Mouse (Mus musculus) left cerebral cortex, postnatal 10 days (tissue): ENCODE data around the gene Camk2d. TPM values are rescaled to one million over a fixed set of nuclear protein-coding genes. Genes with fewer than 3 reads are reported as not detected.

Source experiments
- DNase-seq, 2 experiments: peaks; one replicate each; pipeline ENCODE4 v3.0.0; 2021 to 2022; ENCODE audit warnings: low spot score in 2 of 2, mixed read lengths in 1 of 2; ENCODE audit errors: extremely low spot score in 1 of 2
- intact Hi-C: fragments of 180-260 bp; cut with DNase I; formaldehyde crosslinking; loops from one replicate; pipeline ENCODE4 v1.15.1; 2025
- total RNA-seq, 2 experiments: library from RNA; stranded (reverse); gene quantifications; 2 replicates each; pipeline ENCODE4 v1.2.3; 2021

Camk2d gene
- total RNA-seq, 2 experiments from 2014 or later, result 180 to 192 TPM

GRCm38 (mm10) chr3:126640443-126641251 lies 44.5 kb downstream of the Camk2d start:
- intact Hi-C loops, result no loop called here
- DNase-seq, result no peak

- intact Hi-C loops, result no loop called here
- no peak for DNase-seq
Measured at GRCm38 (mm10) chr3:126641451-126641850, 45.3 kb downstream of the Camk2d start.

GRCm38 (mm10) chr3:126643071-126644010 lies 47.2 kb downstream of the Camk2d start:
- intact Hi-C loops, result no loop called here
- no peak for DNase-seq

DNA sequence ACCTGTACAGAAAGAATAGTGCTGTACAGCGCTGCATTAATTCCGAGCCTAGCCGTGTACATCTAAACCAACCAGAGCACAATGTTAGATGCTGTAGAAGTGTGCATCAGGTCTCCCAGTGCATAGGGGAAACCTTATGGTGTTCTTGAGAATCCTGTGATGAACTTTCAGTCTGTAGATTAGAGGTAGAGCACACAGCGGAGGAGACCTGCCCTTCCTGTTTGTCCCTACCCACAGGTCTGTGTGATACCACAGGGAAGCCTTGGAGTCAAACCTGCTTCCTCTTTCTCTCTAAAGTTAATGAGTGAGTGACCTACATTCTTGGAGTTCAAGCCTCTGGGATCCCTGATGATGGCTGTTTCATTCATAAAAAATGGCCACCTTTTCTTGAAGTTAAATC lies 54.2 kb downstream of the Camk2d start:
- intact Hi-C loops, result no loop called here
- DNase-seq, result no peak

DNA sequence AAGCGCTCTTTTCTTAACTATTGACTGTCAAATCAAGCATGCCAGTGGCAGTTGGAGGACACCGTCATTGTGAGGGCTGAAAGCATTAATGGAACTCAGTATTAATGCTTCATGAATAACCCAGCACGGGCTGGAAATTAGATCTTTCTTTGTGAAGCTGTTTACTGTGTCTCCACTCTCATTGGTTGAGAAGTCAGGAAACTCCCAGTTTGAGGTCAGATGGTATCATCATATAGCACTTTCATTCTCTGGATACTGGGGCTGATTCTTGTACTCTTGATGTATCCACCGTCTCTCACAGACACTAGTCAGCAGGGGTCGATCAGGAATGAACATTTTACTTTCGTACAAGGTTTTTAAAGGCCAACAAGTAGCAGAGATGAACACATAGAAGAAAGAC lies 54.6 kb downstream of the Camk2d start:
- no peak for DNase-seq
- intact Hi-C loops, result no loop called here

GRCm38 (mm10) chr3:126652361-126652760 lies 56.3 kb downstream of the Camk2d start:
- intact Hi-C loops, result no loop called here

DNA sequence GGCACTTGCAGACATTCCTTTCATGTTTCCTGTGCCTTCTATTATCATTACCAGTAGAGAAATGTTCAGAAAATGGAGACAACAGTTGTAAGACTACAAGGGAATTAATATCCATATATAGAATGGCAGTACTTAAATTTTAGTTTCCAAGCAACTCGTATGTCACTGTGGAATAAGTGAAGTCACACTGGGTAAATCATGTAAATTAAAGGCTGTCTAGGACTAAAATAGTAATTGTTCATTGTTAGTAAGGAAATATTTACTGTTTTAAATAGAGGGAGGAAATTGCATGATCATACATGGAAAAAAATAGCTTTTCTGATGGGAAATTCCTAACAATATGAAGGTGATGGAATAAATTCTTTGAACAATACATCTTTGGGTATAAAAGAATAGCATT lies 57.0 kb downstream of the Camk2d start:
- intact Hi-C loops, result no loop called here
- DNase-seq, result no peak

More at GRCm38 (mm10) chr3:126652361-126652760, 56.3 kb downstream of the Camk2d start:
- no peak for DNase-seq

GRCm38 (mm10) chr3:126656173-126656572 lies 60.1 kb downstream of the Camk2d start:
- no peak for DNase-seq
- intact Hi-C loops, result no loop called here

- DNase-seq, result no peak
- intact Hi-C loops, result no loop called here
Measured at GRCm38 (mm10) chr3:126657895-126658294, 61.8 kb downstream of the Camk2d start.

DNA sequence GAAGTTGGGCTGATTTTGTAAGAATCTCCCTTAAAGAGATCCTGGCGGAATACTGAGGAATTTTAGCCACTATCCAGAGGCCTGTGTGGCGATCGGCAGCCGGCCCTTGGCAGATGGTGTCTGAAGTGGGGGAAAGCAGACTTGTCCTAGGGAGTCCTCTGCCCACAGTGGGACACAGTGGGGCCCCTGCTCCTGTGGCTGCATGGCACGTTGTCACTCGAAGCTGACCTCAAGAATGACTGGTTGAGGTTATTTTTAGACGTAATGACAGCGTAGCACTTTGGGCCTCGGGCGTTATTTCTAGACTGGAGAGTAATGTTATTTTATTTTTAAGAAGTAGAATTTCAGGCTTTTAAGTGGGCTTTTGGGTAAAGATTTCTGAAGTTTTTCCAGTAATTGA lies 62.7 kb downstream of the Camk2d start:
- intact Hi-C loops, result no loop called here
- no peak for DNase-seq

- intact Hi-C loops, result no loop called here
- no peak for DNase-seq
Measured at GRCm38 (mm10) chr3:126659235-126659634, 63.1 kb downstream of the Camk2d start.

DNA sequence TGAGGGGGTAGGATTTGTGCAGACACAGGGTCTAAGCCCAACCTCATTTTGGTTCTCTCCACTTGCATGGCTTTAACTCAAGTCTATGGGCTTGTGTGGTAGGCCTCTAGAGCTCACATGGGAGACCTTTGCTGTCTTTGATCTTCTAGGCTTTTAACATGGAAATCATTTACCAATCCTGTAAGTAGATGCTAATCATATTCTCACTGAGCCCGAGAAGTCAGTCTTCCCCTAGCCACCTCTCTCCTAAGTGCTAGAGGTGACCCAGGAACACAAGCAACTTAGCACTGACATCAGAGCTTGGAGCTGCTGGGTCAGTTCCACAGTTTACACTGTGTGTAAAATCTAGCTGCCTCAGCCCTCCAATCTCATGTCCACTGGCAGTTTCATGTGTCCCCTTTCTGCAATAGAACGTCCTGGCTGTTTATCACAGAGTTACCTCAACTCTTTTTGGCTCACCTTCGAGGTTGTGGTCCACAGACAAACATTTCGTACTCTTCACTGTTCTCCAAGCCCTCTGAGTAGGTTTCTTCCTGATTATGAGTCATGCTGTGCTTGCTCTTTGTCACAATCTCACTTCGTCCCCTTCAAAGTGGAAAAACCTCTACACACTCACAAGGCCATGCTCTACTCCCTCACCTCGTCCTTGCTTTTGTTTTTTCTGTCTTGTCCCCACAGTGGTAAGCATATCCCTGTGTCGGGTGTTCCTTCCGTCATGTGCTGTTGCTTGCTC lies 63.9 kb downstream of the Camk2d start:
- intact Hi-C loops, result no loop called here

DNA sequence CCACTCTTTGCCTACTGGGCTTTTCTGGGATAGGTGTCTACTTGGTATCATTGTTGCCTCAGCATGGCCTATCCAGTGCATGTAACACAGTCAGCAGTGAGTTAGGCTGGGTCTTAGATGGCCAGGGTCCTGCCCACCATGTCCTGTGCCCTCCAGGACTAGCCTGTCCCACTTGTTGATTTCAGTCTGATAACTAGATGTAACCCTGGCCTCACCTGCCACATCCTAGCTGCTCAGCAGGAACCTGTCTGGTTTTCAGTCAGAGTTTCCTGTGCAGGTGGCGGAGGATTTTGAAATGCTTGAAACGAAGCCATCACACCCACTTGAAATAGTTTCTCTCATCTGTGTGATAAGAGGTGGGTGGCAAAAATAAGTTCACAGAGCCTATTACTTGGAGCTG lies 64.5 kb downstream of the Camk2d start:
- no peak for DNase-seq
- intact Hi-C loops, result no loop called here

More for the DNA sequence above, 63.9 kb downstream of the Camk2d start:
- no peak for DNase-seq

DNA sequence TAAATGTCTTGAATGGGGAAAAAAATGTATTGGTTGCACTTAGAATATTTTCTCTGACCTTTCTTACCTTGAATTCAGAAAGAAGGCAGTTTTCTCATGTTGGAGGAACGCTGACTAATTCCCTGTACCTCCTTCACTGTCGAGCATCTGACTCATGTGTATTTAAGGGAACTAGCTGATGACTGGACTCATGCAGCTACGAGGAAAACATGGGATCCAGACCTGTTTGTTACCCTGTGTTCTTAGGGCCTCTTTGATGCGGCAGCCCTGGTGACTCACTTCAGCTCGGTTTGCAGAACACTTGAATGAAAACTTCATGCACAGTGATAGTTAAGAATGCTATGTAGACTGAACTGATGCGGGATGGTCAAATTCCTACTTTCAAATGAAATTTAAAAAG lies 64.9 kb downstream of the Camk2d start:
- intact Hi-C loops, result no loop called here
- DNase-seq, result no peak

- DNase-seq, result no peak
- intact Hi-C loops, result no loop called here
Measured at GRCm38 (mm10) chr3:126661920-126662319, 65.8 kb downstream of the Camk2d start.

DNA sequence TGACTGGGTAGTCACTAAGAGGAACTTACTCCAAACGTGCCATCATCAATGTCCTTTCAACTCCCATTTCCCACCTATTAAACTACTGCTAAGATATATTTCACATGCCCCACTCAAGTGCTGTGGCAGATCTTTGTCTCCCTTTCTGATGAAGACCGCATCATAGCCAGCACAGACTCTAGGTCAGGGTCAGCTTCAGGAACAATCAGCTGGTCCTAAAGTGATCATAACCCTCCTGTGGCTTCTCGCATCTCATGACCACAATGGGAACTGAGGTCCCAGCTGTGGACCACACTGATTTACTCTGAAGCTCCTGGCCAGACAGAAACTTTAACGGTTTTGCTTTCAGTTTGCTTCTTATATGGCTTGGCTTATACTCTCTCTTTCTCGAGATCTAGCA lies 67.3 kb downstream of the Camk2d start:
- intact Hi-C loops, result no loop called here
- DNase-seq, result no peak

DNA sequence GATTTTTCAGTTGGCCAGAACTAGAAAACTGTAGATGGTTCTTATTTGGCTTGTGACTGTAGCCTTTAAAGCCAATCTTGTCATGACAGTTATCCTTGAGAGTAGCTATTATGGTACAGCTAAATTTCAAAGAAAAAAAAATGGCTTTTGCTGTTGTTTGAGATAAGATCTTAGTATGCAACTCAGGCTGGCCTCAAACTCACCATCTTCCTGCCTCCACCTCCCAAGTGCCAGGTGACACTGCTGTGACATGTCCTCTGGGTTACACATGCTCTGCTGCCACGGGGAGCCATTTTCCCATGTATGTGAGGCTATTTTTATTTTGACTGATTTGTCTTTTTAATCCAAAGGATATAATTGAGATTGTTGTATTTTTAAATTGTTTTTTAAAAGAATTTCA lies 69.8 kb downstream of the Camk2d start:
- intact Hi-C loops, result no loop called here
- DNase-seq, result no peak

DNA sequence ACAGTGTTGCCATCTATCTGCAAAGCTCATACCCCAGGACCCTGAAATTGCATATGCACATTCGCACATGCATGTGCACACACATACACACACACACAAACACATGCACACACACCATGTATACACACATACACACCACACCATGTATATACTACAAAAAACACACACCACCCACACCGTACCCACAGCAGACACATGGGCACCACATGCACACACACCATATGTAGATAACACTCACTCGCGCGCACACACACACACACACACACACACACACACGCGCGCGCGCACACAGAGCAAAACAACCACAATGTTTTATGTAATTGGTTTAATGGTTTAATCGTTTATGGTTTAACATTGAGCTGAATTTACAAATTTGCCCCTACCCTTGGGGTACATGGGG lies 70.9 kb downstream of the Camk2d start:
- no peak for DNase-seq
- intact Hi-C loops, result no loop called here

DNA sequence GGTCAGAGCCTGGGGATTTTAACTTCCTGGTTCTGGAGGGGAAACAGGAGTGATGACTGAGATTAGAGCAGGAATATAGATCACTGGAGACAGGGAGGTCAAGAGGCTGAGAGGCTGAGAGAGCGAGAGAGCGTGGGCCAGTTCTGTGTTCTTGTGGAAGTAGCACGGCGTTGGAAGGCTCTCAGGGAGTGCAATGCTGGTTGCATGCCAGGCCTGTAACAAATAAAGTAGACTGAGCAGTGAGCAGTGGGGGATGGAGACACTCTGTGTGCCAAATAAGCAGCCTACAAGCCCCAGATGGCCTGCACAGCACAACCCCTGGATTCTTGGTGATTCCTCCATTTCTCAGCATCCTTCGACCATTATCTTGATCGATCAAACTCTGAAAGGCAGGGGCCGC lies 71.3 kb downstream of the Camk2d start:
- peak; percentile 41 to 50 for DNase-seq
- intact Hi-C loops, result no loop called here
